Mouse (Mus musculus): ENCODE results near the gene Kdsr. TPM values are rescaled to one million over a fixed set of nuclear protein-coding genes. Genes with fewer than 3 reads are reported as not detected.

The Kdsr gene
- polyA plus RNA-seq, 1 experiment from 2014 or later: 7.5 TPM

GRCm38 (mm10) chr1:106760750-106761149, 1.2 kb upstream of the Kdsr start:
- H3K36me3 ChIP-seq (replicated peaks): peaks cover 17% of the 10 kb centered on the region
- WGBS: 92% methylated on average over 3 of the region's 3 CpGs
- H3K9me3 ChIP-seq: no peaks in the 10 kb centered on the region
- no peak overlapping the region for H3K4me3 ChIP-seq
- H3K27me3 ChIP-seq (ENCODE audit: poor library complexity, severe bottlenecking): no peaks in the 10 kb centered on the region
- DNase-seq (ENCODE audit: extremely low spot score, low spot score): no peak
- peaks cover 21% of the 10 kb centered on the region for H3K4me1 ChIP-seq
- no peak overlapping the region for H3K27ac ChIP-seq

GRCm38 (mm10) chr1:106758734-106759571, 574 bp downstream of the Kdsr start:
- Histone ChIP-seq H3K27ac (peak overlapping the region; percentile 88), H3K9me3 (no peaks in the 10 kb centered on the region), H3K4me3 (peak overlapping the region; percentile 79), H3K36me3 (replicated peaks) (0 out of 2 replicates have a peak, but pooled peaks cover 11% of the 10 kb centered on the region), H3K4me1 (peaks cover 21% of the 10 kb centered on the region), H3K27me3 (ENCODE audit: poor library complexity, severe bottlenecking) (no peaks in the 10 kb centered on the region)
- DNase-seq (ENCODE audit: extremely low spot score, low spot score): peak; percentile 20
- 5% methylated on average over 34 of the region's 34 CpGs for WGBS

GRCm38 (mm10) chr1:106756633-106757032, 2.9 kb downstream of the Kdsr start:
- WGBS: 85% methylated on average over 4 of the region's 4 CpGs
- H3K27ac ChIP-seq: no peak overlapping the region

GRCm38 (mm10) chr1:106752013-106752412, 7.5 kb downstream of the Kdsr start:
- 96% methylated on average over 5 of the region's 5 CpGs for WGBS
- H3K9me3 ChIP-seq: no peaks in the 10 kb centered on the region
- no peak for DNase-seq (ENCODE audit: extremely low spot score, low spot score)
- no peaks in the 10 kb centered on the region for H3K27me3 ChIP-seq (ENCODE audit: poor library complexity, severe bottlenecking)
- peaks cover 14% of the 10 kb centered on the region for H3K36me3 ChIP-seq (replicated peaks)
- H3K27ac ChIP-seq: no peak overlapping the region
- H3K4me1 ChIP-seq: no peaks in the 10 kb centered on the region
- no peak overlapping the region for H3K4me3 ChIP-seq

More at GRCm38 (mm10) chr1:106756633-106757032, 2.9 kb downstream of the Kdsr start:
- Histone ChIP-seq H3K36me3 (replicated peaks) (0 out of 2 replicates have a peak, but pooled peaks cover 7% of the 10 kb centered on the region), H3K4me1 (peaks cover 21% of the 10 kb centered on the region), H3K4me3 (no peak overlapping the region), H3K27me3 (ENCODE audit: poor library complexity, severe bottlenecking) (no peaks in the 10 kb centered on the region), H3K9me3 (no peaks in the 10 kb centered on the region)
- no peak for DNase-seq (ENCODE audit: extremely low spot score, low spot score)

- Histone ChIP-seq H3K4me3 (no peak overlapping the region), H3K4me1 (no peaks in the 10 kb centered on the region), H3K36me3 (replicated peaks) (peaks cover 21% of the 10 kb centered on the region), H3K27ac (no peak overlapping the region), H3K27me3 (ENCODE audit: poor library complexity, severe bottlenecking) (no peaks in the 10 kb centered on the region), H3K9me3 (no peaks in the 10 kb centered on the region)
- DNase-seq (ENCODE audit: extremely low spot score, low spot score): no peak
- WGBS: 95% methylated on average over 1 of the region's 1 CpGs
Observed at GRCm38 (mm10) chr1:106750656-106751055, 8.9 kb downstream of the Kdsr start.

- DNase-seq (ENCODE audit: extremely low spot score, low spot score): no peak
- no peak overlapping the region for H3K4me3 ChIP-seq
- no peaks in the 10 kb centered on the region for H3K27me3 ChIP-seq (ENCODE audit: poor library complexity, severe bottlenecking)
- WGBS: 90% methylated on average over 6 of the region's 6 CpGs
- no peaks in the 10 kb centered on the region for H3K9me3 ChIP-seq
- H3K27ac ChIP-seq: no peak overlapping the region
- H3K36me3 ChIP-seq (replicated peaks): peaks cover 13% of the 10 kb centered on the region
- H3K4me1 ChIP-seq: no peaks in the 10 kb centered on the region
Observed at GRCm38 (mm10) chr1:106748555-106749315, 10.8 kb downstream of the Kdsr start.

GRCm38 (mm10) chr1:106742980-106743379, 16.5 kb downstream of the Kdsr start:
- 87% methylated on average over 6 of the region's 6 CpGs for WGBS
- Histone ChIP-seq H3K36me3 (replicated peaks) (peaks cover 16% of the 10 kb centered on the region), H3K4me1 (no peaks in the 10 kb centered on the region), H3K27ac (no peak overlapping the region), H3K9me3 (no peaks in the 10 kb centered on the region), H3K27me3 (ENCODE audit: poor library complexity, severe bottlenecking) (no peaks in the 10 kb centered on the region), H3K4me3 (no peak overlapping the region)
- DNase-seq (ENCODE audit: extremely low spot score, low spot score): no peak

GRCm38 (mm10) chr1:106740735-106741134, 18.8 kb downstream of the Kdsr start:
- Histone ChIP-seq H3K9me3 (no peaks in the 10 kb centered on the region), H3K27me3 (ENCODE audit: poor library complexity, severe bottlenecking) (no peaks in the 10 kb centered on the region), H3K4me3 (no peak overlapping the region), H3K36me3 (replicated peaks) (peaks cover 6% of the 10 kb centered on the region; the same call in 1 of the 2 replicates), H3K4me1 (no peaks in the 10 kb centered on the region), H3K27ac (no peak overlapping the region)
- DNase-seq (ENCODE audit: extremely low spot score, low spot score): no peak
- WGBS: 90% methylated on average over 4 of the region's 4 CpGs

GRCm38 (mm10) chr1:106739810-106740209, 19.7 kb downstream of the Kdsr start:
- no peaks in the 10 kb centered on the region for H3K9me3 ChIP-seq
- H3K4me1 ChIP-seq: no peaks in the 10 kb centered on the region
- no peak for DNase-seq (ENCODE audit: extremely low spot score, low spot score)
- 93% methylated on average over 5 of the region's 5 CpGs for WGBS
- H3K36me3 ChIP-seq (replicated peaks): peaks cover 6% of the 10 kb centered on the region; the same call in 1 of the 2 replicates
- H3K27ac ChIP-seq: no peak overlapping the region
- H3K27me3 ChIP-seq (ENCODE audit: poor library complexity, severe bottlenecking): no peaks in the 10 kb centered on the region
- H3K4me3 ChIP-seq: no peak overlapping the region

GRCm38 (mm10) chr1:106738092-106738491, 21.4 kb downstream of the Kdsr start:
- no peaks in the 10 kb centered on the region for H3K4me1 ChIP-seq
- WGBS: 76% methylated on average over 3 of the region's 3 CpGs
- DNase-seq (ENCODE audit: extremely low spot score, low spot score): no peak
- H3K36me3 ChIP-seq (replicated peaks): peaks cover 14% of the 10 kb centered on the region
- no peaks in the 10 kb centered on the region for H3K9me3 ChIP-seq
- H3K4me3 ChIP-seq: no peak overlapping the region
- H3K27ac ChIP-seq: no peak overlapping the region
- no peaks in the 10 kb centered on the region for H3K27me3 ChIP-seq (ENCODE audit: poor library complexity, severe bottlenecking)

- Histone ChIP-seq H3K4me3 (no peak overlapping the region), H3K27ac (no peak overlapping the region), H3K9me3 (no peaks in the 10 kb centered on the region), H3K36me3 (replicated peaks) (peaks cover 14% of the 10 kb centered on the region), H3K4me1 (no peaks in the 10 kb centered on the region), H3K27me3 (ENCODE audit: poor library complexity, severe bottlenecking) (no peaks in the 10 kb centered on the region)
- 95% methylated on average over 8 of the region's 8 CpGs for WGBS
- DNase-seq (ENCODE audit: extremely low spot score, low spot score): no peak
Observed at GRCm38 (mm10) chr1:106736211-106736610, 23.3 kb downstream of the Kdsr start.

- Histone ChIP-seq H3K4me1 (no peaks in the 10 kb centered on the region), H3K27me3 (ENCODE audit: poor library complexity, severe bottlenecking) (no peaks in the 10 kb centered on the region), H3K36me3 (replicated peaks) (peaks cover 14% of the 10 kb centered on the region), H3K4me3 (no peak overlapping the region), H3K9me3 (no peaks in the 10 kb centered on the region), H3K27ac (no peak overlapping the region)
- WGBS: 68% methylated on average over 2 of the region's 2 CpGs
- DNase-seq (ENCODE audit: extremely low spot score, low spot score): peak; percentile 32
Observed at GRCm38 (mm10) chr1:106735586-106735985, 23.9 kb downstream of the Kdsr start.

- Histone ChIP-seq H3K4me3 (no peak overlapping the region), H3K27me3 (ENCODE audit: poor library complexity, severe bottlenecking) (peaks cover under 1% of the 10 kb centered on the region; the same call in 1 of the 2 replicates), H3K4me1 (peaks cover 5% of the 10 kb centered on the region), H3K27ac (no peak overlapping the region), H3K9me3 (no peaks in the 10 kb centered on the region), H3K36me3 (replicated peaks) (peaks cover 3% of the 10 kb centered on the region)
- DNase-seq (ENCODE audit: extremely low spot score, low spot score): no peak
- 24% methylated on average over 5 of the region's 5 CpGs for WGBS
Observed at GRCm38 (mm10) chr1:106722061-106722460, 37.5 kb downstream of the Kdsr start.
